Mouse (Mus musculus): ENCODE results near the gene Timm13. TPM values are rescaled to one million over a fixed set of nuclear protein-coding genes. Genes with fewer than 3 reads are reported as not detected.

Gene Timm13
- total RNA-seq (2015), result 60.1 and 74.7 TPM in 2 replicates
- total RNA-seq (2017), result 31.8 and 44.9 TPM in 2 replicates

DNA sequence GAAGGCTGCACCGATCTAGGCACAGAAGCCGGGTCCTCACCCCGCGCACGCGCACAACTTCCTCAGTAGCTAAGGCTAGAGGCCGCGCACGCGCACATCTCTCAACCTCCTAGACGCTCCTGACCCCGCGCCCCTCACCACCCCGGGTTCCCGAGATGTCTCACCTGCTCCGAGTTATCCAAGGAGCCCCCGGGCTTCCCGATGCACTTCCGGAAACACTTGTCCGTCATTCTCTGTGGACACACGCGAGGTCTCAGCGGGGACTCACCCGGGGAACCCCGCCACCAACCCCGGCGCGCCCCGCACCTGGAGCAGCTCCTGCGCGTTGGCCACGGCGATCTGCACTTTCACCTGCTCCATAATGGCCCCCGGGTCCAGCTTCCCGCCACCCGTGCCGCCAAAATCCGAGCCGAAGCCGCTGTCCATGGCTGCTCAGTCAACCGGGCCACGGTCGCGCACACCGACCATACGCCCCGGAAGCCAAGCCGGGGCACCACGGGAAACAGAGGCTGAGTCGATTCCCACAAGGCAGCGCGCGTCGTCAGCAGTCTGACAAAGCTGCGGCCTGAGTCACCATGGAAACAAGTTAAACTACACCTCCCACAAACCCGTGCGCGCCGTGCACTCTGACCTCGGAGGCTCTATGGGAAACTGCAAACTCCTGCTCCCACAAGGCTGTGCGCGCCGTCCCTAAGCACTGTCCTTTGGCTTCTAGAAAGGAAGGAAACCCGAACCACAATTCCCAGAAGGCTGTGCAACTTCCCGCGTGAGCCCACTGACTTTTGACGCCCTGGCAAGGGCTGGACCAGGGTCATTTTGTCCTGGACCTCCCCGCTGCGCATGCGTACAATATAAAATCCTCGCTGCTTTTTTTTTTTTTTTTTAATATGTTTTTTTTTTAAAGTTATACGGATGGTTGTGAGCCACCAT is at the start of gene Timm13:
Timm13 (minus strand) TSS at position 652 of the 930 bp plus-strand sequence.
- ATAC-seq (ENCODE audit: poor library complexity, severe bottlenecking), result peak; percentile 95

DNA sequence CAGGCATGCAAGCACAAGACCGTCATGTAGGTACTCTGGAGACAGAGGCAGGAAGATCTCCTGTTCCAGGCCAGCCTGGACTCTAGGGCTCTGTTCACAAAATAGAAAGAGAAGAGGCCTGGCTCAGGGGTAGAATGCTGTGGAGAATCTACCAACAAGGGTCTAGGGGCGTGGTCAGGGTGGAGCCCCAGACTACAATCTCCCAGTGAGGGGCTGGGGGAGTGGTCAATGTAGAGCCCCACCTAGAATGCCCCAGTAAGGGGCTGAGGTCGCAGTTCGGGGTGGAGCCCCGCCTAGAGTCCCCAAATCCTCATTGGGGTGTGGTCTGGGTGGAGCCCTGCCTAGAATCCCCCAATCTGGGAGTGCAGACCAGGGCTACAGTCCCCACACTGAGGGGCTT is 49.5 kb upstream of the Timm13 start:
- ATAC-seq (ENCODE audit: poor library complexity, severe bottlenecking), result no peak

DNA sequence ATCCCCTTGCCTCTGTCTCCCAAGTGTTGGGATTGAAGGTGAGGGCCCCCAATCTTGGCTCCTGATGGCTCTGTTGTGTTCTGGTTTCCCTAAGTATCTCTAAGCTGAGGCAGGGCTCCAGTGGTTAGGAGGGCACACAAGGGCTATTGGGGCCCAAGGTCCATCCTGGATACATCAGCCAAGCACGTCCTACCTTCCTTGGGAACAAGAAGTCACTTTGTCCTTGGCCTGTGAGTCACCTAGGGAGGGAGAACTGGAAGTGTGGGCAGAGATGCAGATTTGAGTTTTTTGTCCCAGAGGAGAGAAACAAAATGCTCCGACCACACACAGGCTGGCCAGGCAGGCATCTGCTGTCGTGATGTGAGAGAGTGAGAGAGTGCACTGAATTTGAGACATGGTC is 48.3 kb upstream of the Timm13 start:
- ATAC-seq (ENCODE audit: poor library complexity, severe bottlenecking), result no peak

DNA sequence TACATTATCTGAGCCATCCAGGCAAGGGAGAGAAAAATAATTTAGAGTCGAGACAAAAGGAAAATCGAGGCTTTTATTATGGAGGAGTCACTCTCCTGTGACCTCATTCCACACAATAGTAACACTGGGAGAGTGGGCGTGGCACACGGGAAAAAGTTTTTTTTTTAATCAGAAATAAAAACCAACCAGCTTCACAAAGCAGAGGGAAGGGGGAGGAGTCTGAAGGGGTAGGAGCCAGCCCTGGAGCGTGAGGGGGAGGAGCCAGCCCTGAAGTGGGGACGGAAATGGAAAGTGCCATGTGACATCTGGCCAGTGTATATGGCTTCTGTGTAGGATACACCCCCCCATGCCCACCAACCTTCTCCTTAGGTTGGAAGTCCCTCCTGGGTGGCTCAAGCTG is 47.8 kb upstream of the Timm13 start:
- ATAC-seq (ENCODE audit: poor library complexity, severe bottlenecking), result no peak

DNA sequence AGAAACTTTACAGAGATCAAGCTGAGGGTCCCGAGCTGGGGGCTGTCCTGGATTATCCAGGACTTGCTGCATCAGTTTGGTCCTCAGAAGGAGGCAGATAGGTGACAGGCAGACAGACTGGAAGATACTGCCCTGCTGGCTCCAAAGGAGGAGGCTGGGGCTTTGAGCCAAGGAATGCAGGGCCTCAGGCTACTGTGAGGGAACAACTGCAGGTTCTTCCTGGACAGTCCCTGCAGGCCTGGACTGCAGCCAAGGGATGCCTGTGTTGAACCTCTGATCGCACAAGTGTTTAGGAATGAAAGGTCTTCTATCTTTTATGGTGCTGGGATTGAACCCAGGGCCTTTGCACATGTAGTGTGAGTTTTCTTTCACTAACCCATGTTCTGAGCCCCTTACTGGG is 47.0 kb upstream of the Timm13 start:
- no peak for ATAC-seq (ENCODE audit: poor library complexity, severe bottlenecking)

DNA sequence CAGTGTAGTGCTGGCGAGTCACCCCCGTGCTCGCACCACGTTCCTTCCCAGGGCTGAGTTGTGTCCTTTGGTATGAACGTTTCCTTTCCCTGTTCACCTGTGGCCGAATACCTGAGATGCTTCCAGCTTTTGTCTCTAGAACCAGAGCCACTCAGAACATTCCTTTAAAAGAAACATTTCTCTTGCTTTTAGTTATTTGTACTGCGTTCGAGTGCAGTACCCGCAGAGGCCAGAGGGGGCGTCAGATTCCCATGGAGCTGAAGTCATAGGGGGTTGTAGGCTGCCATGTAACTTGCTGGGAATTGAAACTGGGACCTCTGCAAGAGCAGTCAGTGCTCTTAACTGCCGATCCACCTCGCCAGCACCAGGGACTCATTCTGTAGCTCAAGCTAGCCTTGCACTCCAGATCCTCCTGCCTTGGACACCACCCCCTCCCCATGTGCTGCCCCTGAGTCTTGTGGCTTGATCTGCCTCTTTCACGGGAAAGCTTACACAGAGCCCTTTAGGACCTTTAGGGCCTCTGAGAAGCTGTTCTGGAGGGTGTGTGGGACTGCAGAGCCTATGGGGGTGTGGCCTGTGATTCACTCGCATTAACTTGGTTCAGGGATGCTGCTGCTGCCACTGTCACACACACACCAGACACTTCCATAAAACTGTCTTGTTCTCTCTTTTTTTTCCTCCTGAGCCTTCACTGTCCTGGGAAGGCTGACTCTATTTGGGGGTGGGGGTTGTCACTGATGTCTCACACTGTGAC is 46.1 kb upstream of the Timm13 start:
- no peak for ATAC-seq (ENCODE audit: poor library complexity, severe bottlenecking)

DNA sequence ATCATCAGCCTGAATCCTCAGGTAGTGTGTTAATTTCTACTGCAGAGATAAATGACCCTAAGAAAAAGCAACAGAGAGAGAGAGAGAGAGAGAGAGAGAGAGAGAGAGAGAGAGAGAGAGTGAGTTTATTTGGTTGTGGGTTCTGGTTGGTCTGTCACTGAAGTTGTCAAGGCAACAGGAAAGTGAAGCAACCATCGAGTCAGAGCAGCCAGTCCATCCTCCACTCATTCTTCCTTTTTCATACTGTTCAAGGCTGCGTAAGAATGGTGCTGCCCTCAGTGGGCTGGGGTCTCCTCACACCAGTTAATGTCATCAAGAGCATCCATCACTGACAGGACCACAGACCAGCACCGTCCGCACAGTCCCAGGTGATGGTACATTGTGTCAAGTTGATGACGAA is 43.5 kb upstream of the Timm13 start:
- ATAC-seq (ENCODE audit: poor library complexity, severe bottlenecking), result no peak

DNA sequence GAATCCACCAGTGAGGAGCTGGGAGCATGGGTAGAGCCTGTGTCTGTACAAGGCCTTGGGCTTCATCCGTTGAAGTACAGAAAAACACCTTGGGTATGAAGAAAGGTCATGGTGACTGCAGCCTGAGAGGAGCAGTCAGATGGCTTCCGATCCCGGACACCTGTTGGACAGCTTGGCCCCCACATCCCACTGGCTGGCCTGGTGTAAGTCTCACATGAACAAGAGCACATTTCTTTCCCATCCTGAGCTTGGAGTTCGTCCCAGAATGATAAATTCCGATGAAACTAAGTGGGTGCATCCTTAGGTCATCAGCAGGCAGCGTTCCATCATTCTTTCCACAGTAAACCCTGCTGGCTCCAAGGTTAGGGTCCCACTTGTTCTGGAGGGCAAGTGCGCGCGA is 42.9 kb upstream of the Timm13 start:
- ATAC-seq (ENCODE audit: poor library complexity, severe bottlenecking), result no peak

DNA sequence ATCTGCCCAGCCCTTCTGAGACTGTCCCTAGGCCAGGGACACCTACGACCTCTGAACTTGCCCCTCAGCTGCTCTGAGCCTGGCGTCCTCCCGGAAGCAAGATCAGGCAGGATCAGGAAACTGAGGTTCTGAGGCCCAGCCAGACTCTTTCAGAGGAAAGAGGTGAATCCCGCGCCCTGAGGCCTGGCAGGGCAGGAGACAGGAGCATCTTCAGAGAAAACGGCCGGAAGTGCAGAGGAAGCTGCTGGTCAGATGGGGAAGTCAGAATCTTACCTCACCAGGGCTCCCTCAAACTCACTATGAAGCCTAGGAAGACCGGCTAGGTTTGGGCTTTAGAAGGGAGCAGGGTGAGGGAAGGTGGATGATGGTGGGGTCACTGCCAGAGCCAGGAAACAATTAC is 42.1 kb upstream of the Timm13 start:
- ATAC-seq (ENCODE audit: poor library complexity, severe bottlenecking), result peak; percentile 70; the same call in 1 of the 2 replicates

DNA sequence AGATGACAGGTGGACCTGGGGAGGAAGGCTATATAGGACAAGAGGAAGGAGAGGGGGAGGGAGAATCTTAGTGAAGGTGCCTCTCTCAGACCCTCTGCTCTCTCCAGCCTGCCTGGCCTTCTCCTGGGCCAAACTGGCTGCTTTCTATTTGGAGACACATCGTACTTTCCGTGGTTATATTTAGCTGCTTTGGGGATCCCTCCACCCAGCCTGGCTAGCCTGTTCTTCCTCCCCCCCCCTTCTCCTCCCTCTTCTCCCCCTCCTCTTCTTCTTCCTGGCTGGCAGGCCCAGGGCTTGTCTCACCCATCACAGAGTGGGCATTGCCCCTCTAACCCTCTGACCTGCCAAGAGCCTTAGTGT is 40.2 kb upstream of the Timm13 start:
- no peak for ATAC-seq (ENCODE audit: poor library complexity, severe bottlenecking)

DNA sequence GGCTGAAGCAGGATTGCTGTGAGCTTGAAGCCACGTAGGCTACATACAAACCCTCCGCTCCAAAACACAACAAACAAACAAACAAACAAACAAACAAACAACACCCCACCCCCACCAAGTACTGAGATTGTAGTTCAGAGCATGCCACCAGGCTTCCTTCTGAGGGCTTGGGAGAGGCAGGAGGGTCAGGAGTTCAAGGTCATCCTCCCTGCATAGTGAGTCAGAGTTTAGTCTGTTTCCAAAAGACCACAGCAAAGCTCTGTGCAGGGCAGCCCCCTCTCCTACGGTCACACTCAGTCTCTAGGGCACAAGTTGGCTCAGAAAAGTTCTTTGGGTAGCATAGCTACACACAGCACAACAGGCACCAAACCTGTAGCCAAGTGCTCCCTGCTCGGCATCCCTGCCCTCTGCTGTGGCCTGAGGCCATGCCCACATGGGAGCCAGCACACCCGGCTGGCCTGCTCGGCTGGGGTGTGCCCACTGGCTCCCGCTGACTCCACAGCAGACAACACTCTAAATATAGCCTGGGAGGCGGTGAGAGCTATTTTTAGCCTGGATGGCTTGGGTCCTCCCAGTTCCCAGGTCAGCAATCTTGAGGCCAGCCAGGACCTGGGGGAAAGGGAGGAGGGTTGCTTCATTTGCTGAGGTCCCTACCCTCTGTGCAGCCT is 39.7 kb upstream of the Timm13 start:
- ATAC-seq (ENCODE audit: poor library complexity, severe bottlenecking), result peak; percentile 25

DNA sequence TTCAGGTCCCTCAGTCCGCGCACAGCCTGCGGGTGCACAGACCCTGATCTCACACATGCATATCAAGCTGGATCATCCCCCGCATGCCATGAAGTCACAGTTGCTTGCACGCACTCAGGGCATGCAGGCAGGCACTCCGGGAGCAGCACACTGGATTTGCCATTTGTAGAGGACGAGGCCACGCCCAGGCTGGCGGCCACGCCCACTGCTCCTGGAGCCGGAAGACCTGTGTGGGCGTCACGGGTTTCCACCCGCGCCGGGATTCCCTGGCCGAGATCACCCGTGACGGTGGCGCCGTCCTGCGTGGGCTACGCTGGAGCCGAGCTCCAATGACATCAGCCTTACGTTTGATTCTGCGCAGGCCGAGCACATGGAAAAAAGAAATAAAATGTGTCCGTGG is 38.9 kb upstream of the Timm13 start:
- peak; percentile 66 for ATAC-seq (ENCODE audit: poor library complexity, severe bottlenecking)

DNA sequence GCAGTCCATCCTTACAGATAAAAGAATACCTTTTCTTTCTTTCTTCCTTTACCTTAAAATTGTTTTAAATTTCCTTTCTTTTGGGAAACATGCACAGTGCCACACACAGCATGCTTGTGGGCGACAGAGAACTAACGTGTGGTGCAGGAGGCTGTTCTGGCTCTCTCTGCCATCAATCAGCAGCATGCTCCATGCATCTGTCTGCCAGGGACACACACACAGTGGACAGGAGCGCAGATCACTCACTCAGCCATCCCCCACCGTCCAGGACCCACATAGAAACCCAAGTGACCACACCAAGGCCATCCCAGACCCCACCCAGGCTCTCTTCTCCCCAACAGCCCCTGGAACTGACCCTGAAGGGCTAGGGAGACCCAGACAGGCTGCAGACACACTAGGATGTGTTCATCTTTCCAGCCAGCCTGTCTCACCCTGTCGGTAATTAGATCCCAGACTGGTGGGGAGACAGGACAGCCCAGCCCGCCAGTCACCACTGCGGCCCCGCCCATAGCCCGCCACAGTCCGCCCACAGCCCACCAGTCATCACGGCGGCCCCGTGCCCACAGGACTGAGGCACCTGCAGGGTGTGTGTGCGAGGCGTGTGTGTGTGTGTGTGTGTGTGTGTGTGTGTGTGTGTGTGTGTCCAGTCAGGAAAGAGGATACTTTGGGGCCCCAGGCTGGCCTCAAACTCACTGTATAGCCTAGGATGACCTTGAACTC is 38.2 kb upstream of the Timm13 start:
- no peak for ATAC-seq (ENCODE audit: poor library complexity, severe bottlenecking)

DNA sequence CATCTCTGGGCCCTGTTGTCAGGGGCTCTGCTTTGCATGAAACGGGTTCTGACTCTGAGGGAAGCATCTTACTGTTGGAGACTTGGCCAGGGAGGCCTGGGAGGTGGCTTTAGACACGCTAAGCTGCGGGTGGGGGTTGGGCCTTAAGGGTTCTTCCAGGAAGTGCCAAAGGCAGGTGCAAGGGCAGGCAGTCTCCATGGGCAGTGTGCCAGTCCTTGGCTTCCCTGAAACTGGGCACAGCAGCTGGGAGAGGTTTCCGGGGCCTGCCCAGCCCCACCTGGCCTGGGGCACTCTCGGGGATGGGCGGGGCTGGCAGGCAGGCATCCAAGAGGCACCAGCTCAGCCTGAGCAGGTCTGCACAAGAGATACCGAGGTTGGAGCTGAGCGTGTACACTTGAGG is 36.9 kb upstream of the Timm13 start:
- no peak for ATAC-seq (ENCODE audit: poor library complexity, severe bottlenecking)

DNA sequence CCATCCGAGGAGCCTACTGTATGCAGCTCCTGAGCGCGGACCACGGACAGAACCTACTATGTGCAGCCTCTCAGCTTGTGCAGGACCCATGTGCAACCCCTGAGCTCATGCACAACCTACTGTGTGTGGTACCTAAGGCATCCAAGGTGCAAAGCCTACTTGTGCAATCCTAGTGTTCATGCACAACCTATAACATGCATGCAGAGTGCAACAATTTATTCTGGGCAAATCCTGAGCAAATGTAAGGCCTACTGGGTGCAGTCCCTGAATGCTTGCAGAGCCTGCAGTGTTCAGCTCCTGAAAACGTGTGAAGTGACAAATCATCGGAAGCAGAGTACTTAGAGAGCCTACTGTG is 36.0 kb upstream of the Timm13 start:
- ATAC-seq (ENCODE audit: poor library complexity, severe bottlenecking), result no peak

DNA sequence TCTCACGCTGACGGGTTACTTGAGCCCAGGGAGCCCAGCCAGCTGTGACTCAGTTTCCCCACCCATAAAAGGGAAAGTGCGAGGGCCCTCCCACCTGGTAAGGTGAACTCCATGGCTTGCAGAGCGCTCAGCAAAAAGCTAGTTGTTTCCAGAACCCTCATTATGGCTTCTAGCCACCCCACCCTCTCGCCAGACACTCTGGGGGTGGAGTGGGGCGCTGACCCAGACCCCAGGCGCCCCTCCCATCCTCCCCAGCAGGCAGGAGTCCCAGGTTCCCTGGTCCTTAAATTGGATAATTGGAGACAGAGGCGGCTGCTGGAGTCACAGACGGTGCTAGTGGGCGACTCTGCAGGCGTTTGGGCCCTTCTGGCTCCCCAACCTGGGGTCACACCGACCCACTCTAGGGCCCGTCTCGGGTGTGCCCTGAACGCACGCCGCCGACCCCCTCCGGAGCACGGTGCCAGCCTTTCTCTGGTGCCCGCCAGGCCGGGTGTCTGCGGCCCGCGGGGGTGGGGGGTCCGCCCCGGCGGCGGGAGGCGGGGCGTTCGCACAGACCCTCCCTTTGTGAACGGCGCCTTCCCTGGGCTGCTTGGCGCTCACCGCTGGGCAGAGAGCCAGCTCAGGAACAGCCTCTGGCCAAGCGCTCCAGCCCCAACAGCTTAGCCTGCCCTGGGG is 35.5 kb upstream of the Timm13 start:
- no peak for ATAC-seq (ENCODE audit: poor library complexity, severe bottlenecking)

DNA sequence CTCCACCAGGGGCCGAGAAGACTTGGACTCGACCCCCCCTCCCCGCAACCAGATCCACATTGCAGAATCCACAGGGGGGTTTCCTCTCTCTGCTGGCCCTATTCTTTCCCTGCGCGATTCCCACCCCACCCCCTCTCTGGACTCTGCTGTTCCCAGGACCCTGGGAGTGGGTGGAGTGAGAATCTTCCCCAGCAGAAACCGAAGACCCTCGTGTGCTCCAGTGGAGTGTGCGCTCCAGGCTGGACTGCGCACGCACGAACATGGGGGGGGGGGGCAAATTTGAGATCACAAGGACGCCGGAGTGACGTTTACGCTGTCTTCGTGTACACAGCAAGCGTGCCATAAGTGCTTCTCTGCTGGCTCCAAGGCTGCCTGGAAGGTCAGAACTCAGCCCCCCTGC is 34.9 kb upstream of the Timm13 start:
- ATAC-seq (ENCODE audit: poor library complexity, severe bottlenecking), result no peak

DNA sequence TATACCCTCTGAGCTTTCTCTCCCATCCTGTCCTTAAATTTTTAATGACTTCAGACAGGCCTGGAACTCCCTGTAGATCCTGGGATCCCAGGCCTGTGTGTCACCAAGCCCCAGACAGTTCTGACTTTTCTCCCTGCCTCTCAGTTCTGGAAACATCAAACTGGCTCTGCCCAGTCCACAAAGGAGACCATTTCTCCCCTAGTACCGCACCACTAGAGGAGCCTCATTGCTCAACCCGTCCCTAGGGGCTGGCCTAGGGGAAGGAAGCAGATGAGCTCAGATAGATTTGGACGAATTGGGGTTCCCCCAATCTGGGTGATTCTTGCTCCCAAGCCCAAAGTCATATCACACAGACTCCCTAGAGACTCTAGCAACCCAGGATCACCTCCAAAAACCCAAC is 34.5 kb upstream of the Timm13 start:
- ATAC-seq (ENCODE audit: poor library complexity, severe bottlenecking), result 0 out of 2 replicates have a peak, but pooled peaks have one; percentile 31

DNA sequence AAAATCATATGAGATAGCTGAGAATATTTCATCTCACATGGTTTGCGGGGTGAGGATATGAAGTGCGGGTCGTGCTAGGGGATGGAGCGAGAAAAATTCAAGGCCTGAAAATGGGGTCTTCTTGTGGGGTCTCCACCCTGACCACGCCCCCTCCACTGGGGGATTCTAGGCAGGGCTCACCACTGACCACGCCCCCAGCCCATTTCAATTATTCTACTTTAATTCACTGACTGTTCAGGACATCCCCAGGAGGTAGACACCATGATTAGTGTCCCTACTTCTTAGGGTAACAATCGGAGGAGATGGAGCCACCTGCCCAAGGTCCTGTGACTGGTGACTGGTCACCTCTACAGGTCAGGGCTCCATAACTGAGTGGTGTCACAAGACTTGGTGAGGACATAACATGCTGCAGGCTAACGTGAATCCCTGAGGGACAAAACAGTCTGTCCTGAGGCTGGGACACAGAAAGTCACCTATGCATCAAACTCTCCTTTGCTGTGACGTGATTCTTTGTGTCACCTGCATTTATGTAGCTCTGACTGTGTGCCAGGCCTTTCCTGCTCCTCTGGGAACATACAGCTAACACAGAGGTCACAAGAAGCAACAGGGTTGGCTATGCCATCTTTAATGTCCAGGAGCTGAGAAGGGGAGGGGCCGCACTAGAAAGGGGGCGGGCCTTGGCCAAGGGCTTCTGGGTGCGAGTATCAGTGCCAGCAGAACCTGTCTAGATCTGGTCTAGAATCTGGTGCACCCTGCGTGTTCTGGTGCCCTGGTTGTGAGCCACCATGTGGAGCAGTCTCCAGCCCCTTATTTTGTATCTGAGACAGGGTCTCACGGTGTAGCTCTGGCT is 33.6 kb upstream of the Timm13 start:
- ATAC-seq (ENCODE audit: poor library complexity, severe bottlenecking), result no peak
